Mouse (Mus musculus) thymus, adult 2 months (tissue): Measurements from ENCODE around the gene Uba3. TPM values are rescaled to one million over a fixed set of nuclear protein-coding genes. Genes with fewer than 3 reads are reported as not detected.
A peak's percentile ranks its signal among the peaks of the same experiment; 100 is the strongest.

Experiments
- DNase-seq: peaks from one replicate; pipeline ENCODE4 v3.0.0; 2021
- H3K27ac ChIP-seq: fragments of 200-500 bp; 2 replicates; pipeline ENCODE4 v1.5.1; 2012; ENCODE audit warnings: low read length, control low read depth; ENCODE audit not compliant: control insufficient read depth, insufficient read depth
- H3K27me3 ChIP-seq: fragments of 200-500 bp; 2 replicates; pipeline ENCODE4 v1.6.1; 2012; ENCODE audit warnings: mild to moderate bottlenecking, low read length, moderate library complexity, mixed read lengths; ENCODE audit not compliant: control insufficient read depth, insufficient read depth
- H3K36me3 ChIP-seq: fragments of 200-500 bp; 2 replicates; pipeline ENCODE4 v1.6.1; 2012; ENCODE audit warnings: mild to moderate bottlenecking, low read length, moderate library complexity; ENCODE audit not compliant: control insufficient read depth, insufficient read depth
- H3K4me1 ChIP-seq: fragments of 200-500 bp; replicated peaks from 2 replicates; pipeline ENCODE4 v1.6.1; 2012; ENCODE audit warnings: low read length; ENCODE audit not compliant: control insufficient read depth, insufficient read depth
- H3K4me3 ChIP-seq: fragments of 200-500 bp; 2 replicates; pipeline ENCODE4 v1.5.1; 2012; ENCODE audit warnings: mild to moderate bottlenecking, low read length, control low read depth, moderate library complexity; ENCODE audit not compliant: control insufficient read depth, insufficient read depth
- CTCF ChIP-seq: fragments of 200-500 bp; IDR thresholded peaks from 2 replicates; pipeline ENCODE4 v1.5.1; 2012; ENCODE audit warnings: mild to moderate bottlenecking, control low read depth, low read length, moderate library complexity, borderline replicate concordance; ENCODE audit not compliant: control insufficient read depth, poor library complexity, insufficient read depth; ENCODE audit errors: extremely low read depth
- POLR2A ChIP-seq: fragments of 200-500 bp; IDR thresholded peaks from 2 replicates; pipeline ENCODE4 v1.6.1; 2012; ENCODE audit warnings: mild to moderate bottlenecking, low read length, control low read depth, moderate library complexity; ENCODE audit not compliant: control insufficient read depth, poor library complexity, insufficient read depth; ENCODE audit errors: extremely low read depth
- WGBS: fragments of 180-500 bp; shearing (Covaris S2); methylation state at CpG from one replicate; pipeline ENCODE4 v1.1.7; 2018; 5-methylcytosine and 5-hydroxymethylcytosine counted together
- polyA plus RNA-seq: library from polyadenylated mRNA; depleted of rRNA; stranded (reverse); fragments of >200 nt; gene quantifications from 2 replicates; pipeline ENCODE4 v1.2.3, GENCODE M21; 2012; rRNA removed

Uba3 gene
- polyA plus RNA-seq, 1 experiment = 18.3 TPM

DNA sequence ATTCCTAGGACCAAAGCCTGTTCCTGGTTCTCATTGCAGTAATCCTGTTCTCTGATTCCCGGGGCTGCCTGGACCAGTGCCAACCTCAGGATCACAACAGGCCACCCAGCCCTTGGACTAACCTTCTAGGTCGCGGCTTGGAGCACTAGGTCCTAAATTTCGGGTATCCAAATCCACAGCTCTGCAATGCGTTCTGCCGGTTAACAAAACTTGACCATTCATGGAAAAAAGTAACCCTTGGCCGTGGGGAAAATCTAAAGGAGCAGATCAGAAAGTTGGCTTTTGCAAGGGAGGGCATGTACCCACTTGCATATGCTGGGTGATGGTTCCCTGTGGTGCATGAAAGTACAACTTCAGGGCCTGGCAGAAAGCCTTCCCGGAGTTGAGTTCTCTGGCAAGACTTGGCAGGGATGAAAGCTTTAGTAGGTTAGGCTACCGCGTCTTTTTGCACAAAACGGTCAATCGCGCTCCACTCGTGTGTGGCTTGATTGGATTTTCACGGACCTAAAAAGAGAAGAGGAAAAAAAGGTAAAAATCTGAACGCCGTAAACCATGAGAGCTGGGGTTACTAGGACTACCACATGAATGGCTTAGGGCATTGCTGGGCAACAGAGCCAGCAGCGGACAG is 57.6 kb downstream of the Uba3 start:
- WGBS = 47% methylated on average over 18 of the region's 18 CpGs
- Histone ChIP-seq H3K27me3 (no peaks in the 10 kb centered on the region), H3K27ac (no peak overlapping the region), H3K4me1 (peaks cover 10% of the 10 kb centered on the region), H3K36me3 (no peaks in the 10 kb centered on the region), H3K4me3 (peak overlapping the region; percentile 77)
- no peak for TF ChIP-seq POLR2A
- no peak for TF ChIP-seq CTCF
- peak; percentile 8 for DNase-seq

DNA sequence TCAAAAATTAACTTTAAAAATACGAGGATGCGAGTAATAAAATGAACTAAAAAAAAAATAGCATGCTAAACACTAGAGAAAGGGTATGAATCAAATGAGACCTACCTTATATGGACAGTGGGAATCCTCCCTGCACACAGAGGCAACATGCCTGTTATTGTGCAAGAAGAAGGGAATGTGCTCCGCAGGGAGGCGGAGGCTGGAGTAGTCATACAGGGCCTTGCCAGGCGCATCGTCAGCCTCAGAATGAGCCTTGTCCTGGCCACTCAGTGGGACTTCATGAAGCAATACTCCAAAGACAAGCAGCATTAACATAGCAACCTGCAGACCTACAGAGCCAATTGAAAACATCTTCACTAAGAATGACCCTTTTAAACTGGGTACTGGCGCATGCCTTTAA is 60.3 kb downstream of the Uba3 start:
- Histone ChIP-seq H3K27ac (no peak overlapping the region), H3K27me3 (no peaks in the 10 kb centered on the region), H3K4me1 (peaks cover 10% of the 10 kb centered on the region), H3K4me3 (no peak overlapping the region), H3K36me3 (no peaks in the 10 kb centered on the region)
- no peak for DNase-seq
- WGBS = 97% methylated on average over 7 of the region's 7 CpGs
- TF ChIP-seq POLR2A (no peak), CTCF (no peak)

DNA sequence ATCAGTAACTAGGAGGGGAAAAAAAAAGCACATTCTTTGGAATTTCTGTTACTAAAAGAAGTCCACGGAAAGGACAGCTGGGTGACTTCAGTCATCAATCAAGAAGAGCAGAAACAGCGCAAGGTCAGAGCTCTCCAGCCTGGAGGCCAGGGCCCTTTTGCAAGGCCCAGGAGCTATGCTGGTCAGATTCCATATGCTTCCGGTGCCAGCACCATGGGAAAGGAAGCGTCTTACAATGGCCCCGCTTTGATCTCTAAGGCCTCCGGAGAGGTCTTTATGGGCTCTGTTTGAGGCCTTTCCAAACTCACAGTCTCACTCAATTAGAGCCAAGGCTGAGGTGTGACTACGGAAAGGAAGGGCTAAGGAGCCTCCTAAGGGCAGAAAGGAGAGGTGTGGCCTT is 61.1 kb downstream of the Uba3 start:
- no peaks in the 10 kb centered on the region for H3K36me3 ChIP-seq
- H3K27ac ChIP-seq = no peak overlapping the region
- peaks cover 10% of the 10 kb centered on the region for H3K4me1 ChIP-seq
- no peak overlapping the region for H3K4me3 ChIP-seq
- no peaks in the 10 kb centered on the region for H3K27me3 ChIP-seq
- no peak for DNase-seq
- 94% methylated on average over 7 of the region's 7 CpGs for WGBS
- TF ChIP-seq POLR2A = no peak
- TF ChIP-seq CTCF = no peak

DNA sequence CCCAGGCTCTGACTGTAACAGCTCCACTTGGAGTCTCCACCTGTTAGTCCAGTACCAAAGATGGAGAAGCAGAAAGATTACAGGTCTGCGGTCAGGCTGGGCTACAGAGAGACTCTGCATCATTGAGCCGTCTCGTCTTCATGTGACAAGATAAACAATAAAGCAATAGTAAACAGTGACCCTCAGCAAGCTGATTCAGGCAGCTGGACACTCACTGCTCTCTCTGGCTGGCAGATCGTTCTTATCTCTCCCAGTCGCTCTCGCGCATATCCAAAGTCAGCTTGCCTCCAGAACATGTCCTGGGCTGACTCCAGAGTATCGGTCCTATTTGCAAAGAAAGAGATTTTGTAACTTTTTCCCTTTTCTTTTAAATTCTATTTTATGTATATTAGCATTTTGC is 62.8 kb downstream of the Uba3 start:
- Histone ChIP-seq H3K27me3 (no peaks in the 10 kb centered on the region), H3K4me1 (peaks cover under 1% of the 10 kb centered on the region), H3K4me3 (no peak overlapping the region), H3K36me3 (no peaks in the 10 kb centered on the region), H3K27ac (no peak overlapping the region)
- TF ChIP-seq POLR2A (no peak), CTCF (no peak)
- 97% methylated on average over 8 of the region's 8 CpGs for WGBS
- DNase-seq = no peak

DNA sequence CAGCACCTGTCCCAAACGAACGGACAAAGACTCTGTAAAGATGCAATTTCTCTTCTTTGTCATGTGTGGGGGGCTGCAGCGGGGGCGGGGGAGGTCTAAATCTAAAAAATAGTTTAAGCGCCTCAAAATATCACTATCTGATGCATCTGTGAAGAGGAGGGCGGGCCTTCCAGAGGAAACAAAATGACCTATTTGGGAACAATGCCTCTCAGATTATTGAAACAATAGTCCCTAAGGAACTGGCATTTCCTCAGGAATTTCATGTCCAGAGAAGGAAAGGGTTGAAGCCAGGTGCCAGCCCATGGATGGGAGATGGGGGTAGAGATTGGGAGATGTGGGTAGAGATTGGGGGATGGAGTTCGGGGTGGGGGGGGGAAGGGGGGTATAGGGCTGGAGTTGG is 63.6 kb downstream of the Uba3 start:
- no peaks in the 10 kb centered on the region for H3K36me3 ChIP-seq
- no peak overlapping the region for H3K27ac ChIP-seq
- 92% methylated on average over 7 of the region's 7 CpGs for WGBS
- H3K4me1 ChIP-seq = no peaks in the 10 kb centered on the region
- no peak for DNase-seq
- no peaks in the 10 kb centered on the region for H3K27me3 ChIP-seq
- H3K4me3 ChIP-seq = no peak overlapping the region
- TF ChIP-seq CTCF = no peak
- TF ChIP-seq POLR2A = no peak

Other genes starting within 250 kb of the Uba3 start
- 0.42 and 0.54 TPM in 2 replicates for gene Fam19a4, start 145.2 kb downstream of the Uba3 start, polyA plus RNA-seq
- 6.5 and 8.6 TPM in 2 replicates for gene Eogt, start 56.5 kb downstream of the Uba3 start, polyA plus RNA-seq
- 3.9 and 4.7 TPM in 2 replicates for gene Tmf1, start 26.5 kb downstream of the Uba3 start, polyA plus RNA-seq
- gene Arl6ip5, start 5.0 kb upstream of the Uba3 start, polyA plus RNA-seq = 97.8 and 102 TPM in 2 replicates
- gene Lmod3, start 47.1 kb upstream of the Uba3 start, polyA plus RNA-seq = 0.14 and 0.73 TPM in 2 replicates